Mouse (Mus musculus): Measurements from ENCODE around the gene Entpd1. TPM values are rescaled to one million over a fixed set of nuclear protein-coding genes. Genes with fewer than 3 reads are reported as not detected.

The Entpd1 gene
- polyA plus RNA-seq, 1 experiment from 2014 or later = 8.1 TPM

- Histone ChIP-seq H3K27me3 (no peaks in the 10 kb centered on the region), H3K4me3 (no peak overlapping the region), H3K4me1 (replicated peaks) (no peaks in the 10 kb centered on the region), H3K36me3 (no peaks in the 10 kb centered on the region), H3K27ac (replicated peaks) (no peak overlapping the region), H3K4me2 (no peak overlapping the region), H3K9ac (no peak overlapping the region), H3K9me3 (no peaks in the 10 kb centered on the region)
- 87% methylated on average over 6 of the region's 6 CpGs for WGBS
- ATAC-seq (ENCODE audit: low read depth) = no peak
Measured at GRCm38 (mm10) chr19:40678087-40678486, 65.9 kb downstream of the Entpd1 start.

- WGBS = 70% methylated on average over 17 of the region's 17 CpGs
- Histone ChIP-seq H3K36me3 (no peaks in the 10 kb centered on the region), H3K4me1 (replicated peaks) (no peaks in the 10 kb centered on the region), H3K4me3 (no peak overlapping the region), H3K27ac (replicated peaks) (no peak overlapping the region), H3K9ac (no peak overlapping the region), H3K4me2 (no peak overlapping the region), H3K9me3 (no peaks in the 10 kb centered on the region), H3K27me3 (no peaks in the 10 kb centered on the region)
- ATAC-seq (ENCODE audit: low read depth) = no peak
Measured at GRCm38 (mm10) chr19:40678532-40679307, 66.6 kb downstream of the Entpd1 start.

GRCm38 (mm10) chr19:40679632-40680031 is 67.5 kb downstream of the Entpd1 start:
- no peak overlapping the region for H3K27ac ChIP-seq (replicated peaks)
- no peaks in the 10 kb centered on the region for H3K27me3 ChIP-seq
- ATAC-seq (ENCODE audit: low read depth) = no peak
- H3K4me1 ChIP-seq (replicated peaks) = no peaks in the 10 kb centered on the region
- 93% methylated on average over 2 of the region's 3 CpGs for WGBS
- H3K4me2 ChIP-seq = no peak overlapping the region
- no peak overlapping the region for H3K4me3 ChIP-seq
- no peaks in the 10 kb centered on the region for H3K9me3 ChIP-seq
- H3K36me3 ChIP-seq = no peaks in the 10 kb centered on the region
- H3K9ac ChIP-seq = no peak overlapping the region

GRCm38 (mm10) chr19:40684124-40684523 is 72.0 kb downstream of the Entpd1 start:
- WGBS = 97% methylated on average over 1 of the region's 1 CpGs
- Histone ChIP-seq H3K4me3 (no peak overlapping the region), H3K36me3 (no peaks in the 10 kb centered on the region), H3K9me3 (no peaks in the 10 kb centered on the region), H3K4me2 (no peak overlapping the region), H3K9ac (no peak overlapping the region), H3K27ac (replicated peaks) (no peak overlapping the region), H3K4me1 (replicated peaks) (no peaks in the 10 kb centered on the region), H3K27me3 (no peaks in the 10 kb centered on the region)
- ATAC-seq (ENCODE audit: low read depth) = no peak

GRCm38 (mm10) chr19:40684566-40684965 is 72.4 kb downstream of the Entpd1 start:
- Histone ChIP-seq H3K36me3 (no peaks in the 10 kb centered on the region), H3K27ac (replicated peaks) (no peak overlapping the region), H3K9me3 (no peaks in the 10 kb centered on the region), H3K9ac (no peak overlapping the region), H3K4me2 (no peak overlapping the region), H3K27me3 (no peaks in the 10 kb centered on the region), H3K4me1 (replicated peaks) (no peaks in the 10 kb centered on the region), H3K4me3 (no peak overlapping the region)
- 91% methylated on average over 7 of the region's 7 CpGs for WGBS
- ATAC-seq (ENCODE audit: low read depth) = no peak

GRCm38 (mm10) chr19:40687291-40687927 is 75.2 kb downstream of the Entpd1 start:
- 81% methylated on average over 4 of the region's 4 CpGs for WGBS
- H3K9me3 ChIP-seq = no peaks in the 10 kb centered on the region
- no peak overlapping the region for H3K27ac ChIP-seq (replicated peaks)
- H3K27me3 ChIP-seq = no peaks in the 10 kb centered on the region
- no peak overlapping the region for H3K4me2 ChIP-seq
- no peak for ATAC-seq (ENCODE audit: low read depth)
- no peaks in the 10 kb centered on the region for H3K36me3 ChIP-seq
- H3K4me3 ChIP-seq = no peak overlapping the region
- no peak overlapping the region for H3K9ac ChIP-seq
- H3K4me1 ChIP-seq (replicated peaks) = no peaks in the 10 kb centered on the region

- Histone ChIP-seq H3K4me1 (replicated peaks) (no peaks in the 10 kb centered on the region), H3K9ac (no peak overlapping the region), H3K27me3 (no peaks in the 10 kb centered on the region), H3K4me2 (no peak overlapping the region), H3K4me3 (no peak overlapping the region), H3K9me3 (no peaks in the 10 kb centered on the region), H3K27ac (replicated peaks) (no peak overlapping the region), H3K36me3 (no peaks in the 10 kb centered on the region)
- 91% methylated on average over 7 of the region's 7 CpGs for WGBS
- ATAC-seq (ENCODE audit: low read depth) = no peak
Measured at GRCm38 (mm10) chr19:40693201-40693600, 81.0 kb downstream of the Entpd1 start.

GRCm38 (mm10) chr19:40696116-40696515 is 84.0 kb downstream of the Entpd1 start:
- Histone ChIP-seq H3K9ac (no peak overlapping the region), H3K4me1 (replicated peaks) (no peaks in the 10 kb centered on the region), H3K4me2 (no peak overlapping the region), H3K27ac (replicated peaks) (no peak overlapping the region), H3K27me3 (no peaks in the 10 kb centered on the region), H3K4me3 (no peak overlapping the region), H3K36me3 (no peaks in the 10 kb centered on the region), H3K9me3 (no peaks in the 10 kb centered on the region)
- no peak for ATAC-seq (ENCODE audit: low read depth)
- 88% methylated on average over 6 of the region's 6 CpGs for WGBS

- 76% methylated on average over 13 of the region's 13 CpGs for WGBS
Measured at GRCm38 (mm10) chr19:40698103-40698853, 86.1 kb downstream of the Entpd1 start.

GRCm38 (mm10) chr19:40699816-40700215 is 87.7 kb downstream of the Entpd1 start:
- no peak overlapping the region for H3K4me3 ChIP-seq
- H3K27me3 ChIP-seq = no peaks in the 10 kb centered on the region
- no peaks in the 10 kb centered on the region for H3K36me3 ChIP-seq
- H3K27ac ChIP-seq (replicated peaks) = no peak overlapping the region
- H3K4me2 ChIP-seq = no peak overlapping the region
- no peak for ATAC-seq (ENCODE audit: low read depth)
- no peak overlapping the region for H3K9ac ChIP-seq
- peaks cover 8% of the 10 kb centered on the region for H3K4me1 ChIP-seq (replicated peaks)
- 48% methylated on average over 5 of the region's 5 CpGs for WGBS
- no peaks in the 10 kb centered on the region for H3K9me3 ChIP-seq

More at GRCm38 (mm10) chr19:40698103-40698853, 86.1 kb downstream of the Entpd1 start:
- H3K4me2 ChIP-seq = no peak overlapping the region
- no peak overlapping the region for H3K4me3 ChIP-seq
- H3K9me3 ChIP-seq = no peaks in the 10 kb centered on the region
- H3K27ac ChIP-seq (replicated peaks) = no peak overlapping the region
- H3K27me3 ChIP-seq = no peaks in the 10 kb centered on the region
- no peak overlapping the region for H3K9ac ChIP-seq
- H3K4me1 ChIP-seq (replicated peaks) = peaks cover 8% of the 10 kb centered on the region
- ATAC-seq (ENCODE audit: low read depth) = no peak
- H3K36me3 ChIP-seq = no peaks in the 10 kb centered on the region

- Histone ChIP-seq H3K4me2 (no peak overlapping the region), H3K9ac (no peak overlapping the region), H3K4me3 (no peak overlapping the region), H3K4me1 (replicated peaks) (peaks cover 8% of the 10 kb centered on the region), H3K27ac (replicated peaks) (no peak overlapping the region), H3K36me3 (no peaks in the 10 kb centered on the region), H3K9me3 (no peaks in the 10 kb centered on the region), H3K27me3 (no peaks in the 10 kb centered on the region)
- no peak; the same call in 1 of the 2 replicates for ATAC-seq (ENCODE audit: low read depth)
- 51% methylated on average over 4 of the region's 4 CpGs for WGBS
Measured at GRCm38 (mm10) chr19:40702406-40702805, 90.2 kb downstream of the Entpd1 start.
